Mouse (Mus musculus) kidney, postnatal 25 days (tissue): ENCODE data around the gene Patz1.

ENCODE experiments used
- DNase-seq, 2 experiments: peaks; one replicate each; pipeline ENCODE4 v3.0.0; 2021; ENCODE audit warnings: mixed read lengths in 2 of 2

Patz1 gene

GRCm38 (mm10) chr11:3288521-3289301 lies at the start of gene Patz1:
Gene Patz1 (plus strand): TSS chr11:3288874.
- peak; percentile 64 to 66 for DNase-seq

GRCm38 (mm10) chr11:3242395-3242794 lies 46.3 kb upstream of the Patz1 start:
- DNase-seq = no peak

GRCm38 (mm10) chr11:3243771-3244170 lies 44.9 kb upstream of the Patz1 start:
- no peak for DNase-seq

- no peak for DNase-seq
These were observed 41.3 kb upstream of the Patz1 start for GRCm38 (mm10) chr11:3247387-3247786.

GRCm38 (mm10) chr11:3259537-3259936 lies 29.1 kb upstream of the Patz1 start:
- no peak for DNase-seq

GRCm38 (mm10) chr11:3265291-3266078 lies 23.2 kb upstream of the Patz1 start:
- no peak for DNase-seq

- DNase-seq = peak; percentile 93 to 97
These were observed 22.5 kb upstream of the Patz1 start, which contains the start of gene Drg1 for GRCm38 (mm10) chr11:3266079-3266685. Gene Drg1 (minus strand): TSS chr11:3266415.

GRCm38 (mm10) chr11:3267133-3267532 lies 21.5 kb upstream of the Patz1 start:
- DNase-seq = no peak

- DNase-seq = no peak
These were observed 19.4 kb upstream of the Patz1 start for GRCm38 (mm10) chr11:3269241-3269640.

GRCm38 (mm10) chr11:3278351-3278750 lies 10.3 kb upstream of the Patz1 start:
- DNase-seq = no peak

GRCm38 (mm10) chr11:3279729-3280128 lies 8.9 kb upstream of the Patz1 start:
- DNase-seq = no peak

GRCm38 (mm10) chr11:3282887-3283286 lies 5.8 kb upstream of the Patz1 start:
- no peak for DNase-seq

- no peak for DNase-seq
These were observed 5.0 kb upstream of the Patz1 start for GRCm38 (mm10) chr11:3283645-3284044.

GRCm38 (mm10) chr11:3285940-3286339 lies 2.7 kb upstream of the Patz1 start:
- no peak for DNase-seq

- no peak for DNase-seq
These were observed 1.5 kb upstream of the Patz1 start for GRCm38 (mm10) chr11:3287131-3287530.

- peak; percentile 35 to 73 for DNase-seq
These were observed 753 bp upstream of the Patz1 start for GRCm38 (mm10) chr11:3287921-3288320.

GRCm38 (mm10) chr11:3289302-3289802 lies 678 bp downstream of the Patz1 start:
- peak; percentile 76 to 95 for DNase-seq

GRCm38 (mm10) chr11:3289803-3290639 lies 1.3 kb downstream of the Patz1 start:
- peak; percentile 85 to 92 for DNase-seq

GRCm38 (mm10) chr11:3290640-3291310 lies 2.1 kb downstream of the Patz1 start:
- DNase-seq = peak; percentile 47 to 63

- peak in 1 of 2 experiments; percentile 47 for DNase-seq
These were observed 2.8 kb downstream of the Patz1 start for GRCm38 (mm10) chr11:3291311-3292061.

- DNase-seq = peak; percentile 50 to 85
These were observed 3.4 kb downstream of the Patz1 start for GRCm38 (mm10) chr11:3292062-3292421.
